Mouse (Mus musculus) spleen, adult 2 months (tissue): ENCODE results near the gene Minar1. TPM values are rescaled to one million over a fixed set of nuclear protein-coding genes. Genes with fewer than 3 reads are reported as not detected.

ENCODE experiments used
- DNase-seq, 2 experiments: peaks; one replicate each; pipeline versions ENCODE4 v3.0.0 to v3.0.0-alpha.2; 2012 to 2021; ENCODE audit warnings: low spot score in 2 of 2, low read depth in 1 of 2
- H3K27ac ChIP-seq: fragments of 200-500 bp; 2 replicates; pipeline ENCODE4 v1.5.1; 2012; ENCODE audit warnings: low read length, inconsistent platforms; ENCODE audit not compliant: insufficient read depth
- H3K27me3 ChIP-seq: fragments of 200-500 bp; 2 replicates; pipeline ENCODE4 v1.6.1; 2012; ENCODE audit warnings: mild to moderate bottlenecking, moderate library complexity, low read length, inconsistent platforms; ENCODE audit not compliant: control insufficient read depth, insufficient read depth
- H3K36me3 ChIP-seq: fragments of 200-500 bp; 2 replicates; pipeline ENCODE4 v1.6.1; 2012; ENCODE audit warnings: mild to moderate bottlenecking, low read length, inconsistent platforms; ENCODE audit not compliant: control insufficient read depth, insufficient read depth
- H3K4me1 ChIP-seq: fragments of 200-500 bp; 2 replicates; pipeline ENCODE4 v1.6.1; 2011; ENCODE audit warnings: inconsistent platforms; ENCODE audit not compliant: control insufficient read depth, insufficient read depth, insufficient read length
- H3K4me3 ChIP-seq: fragments of 200-500 bp; 2 replicates; pipeline ENCODE4 v1.5.1; 2011; ENCODE audit warnings: mild to moderate bottlenecking, inconsistent platforms; ENCODE audit not compliant: insufficient read depth, insufficient read length; ENCODE audit errors: extremely low read depth
- CTCF ChIP-seq: fragments of 200-500 bp; IDR thresholded peaks from 2 replicates; pipeline ENCODE4 v1.5.1; 2011; ENCODE audit warnings: mild to moderate bottlenecking, inconsistent platforms; ENCODE audit not compliant: insufficient read depth, insufficient read length, insufficient replicate concordance; ENCODE audit errors: extremely low read depth
- POLR2A ChIP-seq: fragments of 200-500 bp; IDR thresholded peaks from 2 replicates; pipeline ENCODE4 v1.6.1; 2011; ENCODE audit warnings: low read depth, low read length, inconsistent platforms
- WGBS: fragments of 180-500 bp; shearing (Covaris S2); methylation state at CpG from one replicate; pipeline ENCODE4 v1.1.7; 2018; 5-methylcytosine and 5-hydroxymethylcytosine counted together
- polyA plus RNA-seq: library from polyadenylated mRNA; depleted of rRNA; stranded (reverse); fragments of >200 nt; gene quantifications from 2 replicates; pipeline ENCODE4 v1.2.3, GENCODE M21; 2012; rRNA removed

The Minar1 gene
- polyA plus RNA-seq, 1 experiment, result 0.05 TPM

DNA sequence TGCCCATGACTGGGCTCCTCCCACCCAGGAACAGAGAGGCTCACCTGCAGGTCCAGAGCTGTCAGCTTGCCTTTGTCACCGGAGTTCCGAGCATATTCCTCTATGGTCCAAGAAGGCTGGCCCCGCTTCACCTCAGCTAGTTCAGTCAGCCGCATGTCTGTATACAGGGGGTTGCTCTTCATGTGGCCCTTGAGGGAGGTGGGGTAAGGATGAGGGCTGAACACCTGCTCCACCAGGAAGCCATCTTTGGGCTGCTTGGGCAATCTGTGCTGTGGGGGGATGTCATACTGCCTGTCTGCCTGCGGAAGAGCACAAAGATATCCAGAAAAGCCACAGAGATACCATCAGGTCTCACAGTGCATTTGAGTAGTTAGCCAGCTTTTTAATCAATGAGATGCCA lies 26.5 kb downstream of the Minar1 start:
- no peaks in the 10 kb centered on the region for H3K36me3 ChIP-seq
- H3K4me1 ChIP-seq, result no peaks in the 10 kb centered on the region
- no peak overlapping the region for H3K4me3 ChIP-seq
- no peaks in the 10 kb centered on the region for H3K27me3 ChIP-seq
- DNase-seq, result no peak
- no peak overlapping the region for H3K27ac ChIP-seq
- 89% methylated on average over 5 of the region's 5 CpGs for WGBS
- TF ChIP-seq CTCF (no peak), POLR2A (no peak)

DNA sequence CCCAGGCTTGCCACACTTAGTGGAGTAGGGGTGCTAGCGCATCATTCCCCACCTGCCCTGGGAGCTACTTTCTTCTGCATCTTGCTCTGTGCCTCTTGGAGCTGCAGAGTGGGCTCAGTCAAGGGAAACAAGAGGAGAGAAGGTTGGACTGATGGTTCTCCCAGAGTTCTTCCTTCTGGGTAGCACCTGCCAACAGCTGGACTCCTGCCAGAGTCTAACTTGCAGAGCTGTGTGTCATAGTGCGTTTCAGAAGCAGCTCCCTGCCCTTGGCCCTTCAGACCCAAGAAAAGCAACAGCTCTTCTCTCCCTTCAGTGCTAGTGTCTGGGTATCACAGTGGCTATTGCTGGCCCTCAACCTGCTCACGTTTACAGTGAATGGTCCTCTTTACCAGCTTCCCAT lies 30.5 kb downstream of the Minar1 start:
- H3K27ac ChIP-seq, result no peak overlapping the region
- no peak for TF ChIP-seq POLR2A
- TF ChIP-seq CTCF, result no peak
- WGBS, result 61% methylated on average over 3 of the region's 3 CpGs
- no peaks in the 10 kb centered on the region for H3K36me3 ChIP-seq
- DNase-seq, result no peak
- no peaks in the 10 kb centered on the region for H3K4me1 ChIP-seq
- no peak overlapping the region for H3K4me3 ChIP-seq
- no peaks in the 10 kb centered on the region for H3K27me3 ChIP-seq

DNA sequence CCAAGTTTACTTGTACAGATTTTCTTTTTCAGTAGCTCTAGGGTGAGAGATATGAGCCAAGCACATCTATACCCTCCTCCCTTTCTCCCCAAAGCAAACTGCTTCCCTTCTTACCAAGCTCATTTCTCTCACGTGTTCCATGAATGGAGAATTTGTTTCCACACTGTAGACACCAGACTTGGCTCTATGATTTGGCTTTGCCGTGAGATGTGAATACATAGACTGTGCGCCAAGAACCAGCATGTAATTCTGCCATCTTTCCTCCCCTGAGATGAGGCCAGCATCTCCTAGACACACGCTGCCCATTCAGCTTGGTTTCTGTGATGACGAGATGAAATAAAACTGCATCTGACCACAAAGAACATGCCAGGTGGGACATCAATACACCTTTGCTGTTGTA lies 44.5 kb downstream of the Minar1 start:
- no peak for DNase-seq
- H3K4me3 ChIP-seq, result no peak overlapping the region
- H3K27ac ChIP-seq, result no peak overlapping the region
- 88% methylated on average over 5 of the region's 5 CpGs for WGBS
- no peaks in the 10 kb centered on the region for H3K4me1 ChIP-seq
- H3K27me3 ChIP-seq, result no peaks in the 10 kb centered on the region
- TF ChIP-seq POLR2A, result no peak
- no peak for TF ChIP-seq CTCF
- H3K36me3 ChIP-seq, result no peaks in the 10 kb centered on the region

DNA sequence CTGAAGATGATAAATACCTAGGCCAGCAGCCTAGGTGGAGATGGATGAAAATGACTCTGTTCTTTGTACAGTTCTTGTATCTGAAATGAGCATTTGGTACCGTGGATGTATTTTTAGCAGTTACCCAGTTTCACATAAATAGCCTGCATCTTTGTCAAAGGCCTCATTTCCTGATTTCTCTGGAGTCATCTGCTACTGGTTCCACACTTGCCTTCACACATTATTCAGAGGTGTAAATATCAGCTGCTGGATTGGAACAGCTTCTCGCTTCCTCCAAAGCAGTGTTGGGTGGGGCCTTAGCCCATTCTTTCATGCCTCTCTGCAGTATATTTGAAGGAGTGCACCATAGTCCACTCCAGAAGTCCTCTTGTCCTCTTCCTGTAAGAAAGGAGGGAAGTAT lies 70.3 kb downstream of the Minar1 start:
- DNase-seq, result no peak
- Histone ChIP-seq H3K27me3 (no peaks in the 10 kb centered on the region), H3K4me3 (no peak overlapping the region), H3K4me1 (no peaks in the 10 kb centered on the region), H3K27ac (no peak overlapping the region), H3K36me3 (no peaks in the 10 kb centered on the region)
- no peak for TF ChIP-seq POLR2A
- no peak for TF ChIP-seq CTCF
- WGBS, result 67% methylated on average over 2 of the region's 2 CpGs

Other genes with a start within 250 kb of the Minar1 start
- 38.5 and 43.9 TPM in 2 replicates for gene Tmed3, start 81.9 kb upstream of the Minar1 start, polyA plus RNA-seq
- not detected in 2 replicates for gene Ankrd34c, start 115.3 kb upstream of the Minar1 start, polyA plus RNA-seq